Mouse (Mus musculus) neural tube, postnatal 0 days (tissue): ENCODE data around the gene Sctr. TPM values are rescaled to one million over a fixed set of nuclear protein-coding genes. Genes with fewer than 3 reads are reported as not detected.

Source experiments
- polyA plus RNA-seq: library from polyadenylated mRNA; unstranded; fragments of >200 nt; fragmentation: Nextera tagmentation; extraction: Ambion mirVana; gene quantifications from 2 replicates; pipeline ENCODE4 v1.2.1, GENCODE M21; 2015

Sctr gene
- 0.86 and 0.99 TPM in 2 replicates for polyA plus RNA-seq

GRCm38 (mm10) chr1:120006844-120007790, at the start of gene Sctr:
Gene Sctr, plus strand, starts transcription at chr1:120006894.

DNA sequence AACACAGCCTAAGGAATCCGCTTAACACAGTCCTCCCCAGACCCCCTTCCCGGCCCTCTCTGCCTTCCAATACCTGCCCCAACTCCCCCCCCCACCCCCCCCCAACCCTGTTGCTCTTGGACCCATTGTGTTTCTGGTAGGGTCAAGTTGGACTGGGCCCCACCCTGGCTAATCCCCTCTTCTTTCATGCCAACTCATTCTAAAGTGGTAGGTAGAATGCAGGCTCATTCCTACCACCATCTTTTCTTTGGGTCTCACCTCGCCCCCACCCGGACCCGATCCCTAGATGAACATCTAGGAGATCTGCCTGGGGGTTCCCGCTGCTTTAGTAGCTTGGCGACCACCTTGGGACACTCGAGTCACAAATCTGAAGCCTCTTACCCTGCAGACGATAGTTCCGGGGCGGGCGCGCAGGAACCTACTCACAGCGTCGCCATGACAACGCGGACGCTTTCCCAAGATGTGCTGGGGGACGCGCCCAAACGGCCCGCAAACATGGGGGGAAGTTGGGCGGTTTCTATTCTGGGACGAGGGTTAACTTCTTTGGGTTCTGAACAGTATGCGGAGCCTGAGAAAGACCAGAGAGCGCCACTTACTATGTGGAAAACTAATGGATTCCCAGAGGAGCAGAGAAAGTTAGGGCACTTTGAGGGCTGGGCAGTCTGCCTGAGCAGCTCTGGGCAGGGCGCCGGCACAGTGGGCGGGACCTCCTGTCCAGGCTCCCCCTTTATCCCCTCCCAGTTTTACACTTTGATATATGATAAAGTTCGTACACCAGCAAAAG, 9.7 kb upstream of the Sctr start, which contains the start of gene Cfap221:
Gene Cfap221 (minus strand): TSS at position 437 of the 784 bp plus-strand sequence.

GRCm38 (mm10) chr1:120073519-120074306, 67.0 kb downstream of the Sctr start, which contains the start of gene Tmem37:
Gene Tmem37, minus strand, starts transcription at chr1:120074074.

Other genes starting within 250 kb of the Sctr start
- 8.1 and 9.6 TPM in 2 replicates for gene Ptpn4, start 169.3 kb upstream of the Sctr start, polyA plus RNA-seq
- 4.1 and 4.4 TPM in 2 replicates for gene Tmem177, start 93.7 kb upstream of the Sctr start, polyA plus RNA-seq
- 0.19 and 0.25 TPM in 2 replicates for gene Cfap221, start 9.7 kb upstream of the Sctr start, polyA plus RNA-seq
- 7.2 and 7.9 TPM in 2 replicates for gene Tmem37, start 67.2 kb downstream of the Sctr start, polyA plus RNA-seq
- 3,176 and 3,426 TPM in 2 replicates for gene Dbi, start 114.2 kb downstream of the Sctr start, polyA plus RNA-seq
- 15.8 and 16.0 TPM in 2 replicates for gene 3110009E18Rik, start 114.3 kb downstream of the Sctr start, polyA plus RNA-seq